Mouse (Mus musculus) B cell, adult 62 days (primary cell): Measurements from ENCODE around the gene Hist1h2bc. TPM values are rescaled to one million over a fixed set of nuclear protein-coding genes. Genes with fewer than 3 reads are reported as not detected.

ENCODE experiments used
- total RNA-seq: library from RNA; stranded (reverse); gene quantifications from 4 replicates; pipeline ENCODE4 v1.2.4, GENCODE M21; 2023

Gene Hist1h2bc
- total RNA-seq, result 16.6 to 23.0 TPM (median 18.7 TPM) in 4 replicates

GRCm38 (mm10) chr13:23683755-23684281 is at the start of gene Hist1h2bc, which contains the start of gene Hist1h2ac:
Gene Hist1h2bc (plus strand): TSS chr13:23684199.
Gene Hist1h2ac (minus strand): TSS chr13:23683948.

GRCm38 (mm10) chr13:23695514-23695913 is 11.5 kb downstream of the Hist1h2bc start, which contains the start of gene Hist1h1t:
Gene Hist1h1t (plus strand): TSS chr13:23695814.

GRCm38 (mm10) chr13:23698300-23698693 is 14.3 kb downstream of the Hist1h2bc start, which contains the start of gene Hist1h4c:
Gene Hist1h4c (minus strand): TSS chr13:23698454.

GRCm38 (mm10) chr13:23710374-23711089 is 26.5 kb downstream of the Hist1h2bc start, which contains the start of gene Hfe:
Gene Hfe (minus strand): TSS chr13:23710854.

GRCm38 (mm10) chr13:23738677-23739068 is 54.7 kb downstream of the Hist1h2bc start, which contains the start of gene Hist1h1c:
Gene Hist1h1c (plus strand): TSS chr13:23738808.

Other genes with a start within 250 kb of the Hist1h2bc start
- gene Btn1a1, start 218.3 kb upstream of the Hist1h2bc start, total RNA-seq, result not detected in 4 replicates
- gene Btn2a2, start 195.3 kb upstream of the Hist1h2bc start, total RNA-seq, result 0.63 to 1.2 TPM (median 0.94 TPM) in 4 replicates
- 312 to 413 TPM (median 355 TPM) in 4 replicates for gene Hist1h4h, start 153.1 kb upstream of the Hist1h2bc start, total RNA-seq
- gene Hist1h2af, start 150.3 kb upstream of the Hist1h2bc start, total RNA-seq, result 8.2 to 18.3 TPM (median 14.4 TPM) in 4 replicates
- gene Hist1h3g, start 148.8 kb upstream of the Hist1h2bc start, total RNA-seq, result 4.0 to 5.5 TPM (median 4.9 TPM) in 3 of 4 replicates, not detected in the other
- 9.7 to 15.7 TPM (median 11.4 TPM) in 4 replicates for gene Hist1h2bh, start 140.8 kb upstream of the Hist1h2bc start, total RNA-seq
- 116 to 135 TPM (median 127 TPM) in 4 replicates for gene Hist1h3f, start 140.1 kb upstream of the Hist1h2bc start, total RNA-seq
- 64.1 to 86.2 TPM (median 72.6 TPM) in 4 replicates for gene Hist1h4f, start 132.6 kb upstream of the Hist1h2bc start, total RNA-seq
- 20.7 to 25.2 TPM (median 22.9 TPM) in 4 replicates for gene Hist1h1d, start 130.9 kb upstream of the Hist1h2bc start, total RNA-seq
- 302 to 339 TPM (median 312 TPM) in 4 replicates for gene Hist1h3e, start 121.8 kb upstream of the Hist1h2bc start, total RNA-seq
- 20.2 to 28.2 TPM (median 23.3 TPM) in 4 replicates for gene Hist1h2ae, start 113.0 kb upstream of the Hist1h2bc start, total RNA-seq
- gene Hist1h2bg, start 112.8 kb upstream of the Hist1h2bc start, total RNA-seq, result 455 to 535 TPM (median 493 TPM) in 4 replicates
- gene Hist1h2bf, start 110.0 kb upstream of the Hist1h2bc start, total RNA-seq, result 223 to 279 TPM (median 234 TPM) in 4 replicates
- 18.6 to 61.8 TPM (median 42.9 TPM) in 4 replicates for gene Hist1h2ad, start 109.8 kb upstream of the Hist1h2bc start, total RNA-seq
- gene Hist1h3d, start 108.4 kb upstream of the Hist1h2bc start, total RNA-seq, result 33.1 to 41.7 TPM (median 35.9 TPM) in 4 replicates
- gene Hist1h4d, start 102.6 kb upstream of the Hist1h2bc start, total RNA-seq, result 149 to 174 TPM (median 170 TPM) in 4 replicates
- 31.4 to 39.8 TPM (median 37.8 TPM) in 4 replicates for gene Hist1h2be, start 63.1 kb upstream of the Hist1h2bc start, total RNA-seq
- gene Hist1h1e, start 61.6 kb upstream of the Hist1h2bc start, total RNA-seq, result 317 to 365 TPM (median 333 TPM) in 4 replicates
- 9.3 to 10.9 TPM (median 9.8 TPM) in 4 replicates for gene Hist1h2ac, start 251 bp upstream of the Hist1h2bc start, total RNA-seq
- gene Hist1h1t, start 11.6 kb downstream of the Hist1h2bc start, total RNA-seq, result 0.67 to 1.3 TPM in 2 of 4 replicates, not detected in the others
- 174 to 205 TPM (median 189 TPM) in 4 replicates for gene Hist1h4c, start 14.3 kb downstream of the Hist1h2bc start, total RNA-seq
- gene Hfe, start 26.7 kb downstream of the Hist1h2bc start, total RNA-seq, result 0.48 to 1.5 TPM (median 1.1 TPM) in 4 replicates
- gene Hist1h1c, start 54.6 kb downstream of the Hist1h2bc start, total RNA-seq, result 857 to 1,008 TPM (median 880 TPM) in 4 replicates
- gene Hist1h3c, start 61.4 kb downstream of the Hist1h2bc start, total RNA-seq, result 9.0 to 14.7 TPM (median 11.7 TPM) in 4 replicates
- 65.5 to 82.0 TPM (median 72.9 TPM) in 4 replicates for gene Hist1h2bb, start 62.5 kb downstream of the Hist1h2bc start, total RNA-seq
- gene Hist1h2ab, start 66.9 kb downstream of the Hist1h2bc start, total RNA-seq, result 38.9 to 112 TPM (median 74.0 TPM) in 4 replicates
- 29.5 to 64.1 TPM (median 35.4 TPM) in 4 replicates for gene Hist1h3b, start 68.1 kb downstream of the Hist1h2bc start, total RNA-seq
- gene Hist1h4b, start 72.8 kb downstream of the Hist1h2bc start, total RNA-seq, result 81.8 to 123 TPM (median 110 TPM) in 4 replicates
- gene Hist1h4a, start 77.0 kb downstream of the Hist1h2bc start, total RNA-seq, result 189 to 269 TPM (median 202 TPM) in 4 replicates
- 385 to 444 TPM (median 390 TPM) in 4 replicates for gene Hist1h3a, start 78.2 kb downstream of the Hist1h2bc start, total RNA-seq
- 35.5 to 38.6 TPM (median 37.0 TPM) in 4 replicates for gene Hist1h1a, start 79.5 kb downstream of the Hist1h2bc start, total RNA-seq
- gene Trim38, start 85.7 kb downstream of the Hist1h2bc start, total RNA-seq, result not detected in 4 replicates
- gene Slc17a2, start 122.8 kb downstream of the Hist1h2bc start, total RNA-seq, result not detected in 4 replicates
- gene Slc17a3, start 155.2 kb downstream of the Hist1h2bc start, total RNA-seq, result not detected in 4 replicates
- not detected in 4 replicates for gene Slc17a1, start 183.6 kb downstream of the Hist1h2bc start, total RNA-seq
- not detected in 4 replicates for gene Slc17a4, start 230.8 kb downstream of the Hist1h2bc start, total RNA-seq
- gene Hist1h2ba, start 250.0 kb downstream of the Hist1h2bc start, total RNA-seq, result not detected in 4 replicates